Mouse (Mus musculus): ENCODE results near the gene Hs6st3.

Hs6st3 gene

DNA sequence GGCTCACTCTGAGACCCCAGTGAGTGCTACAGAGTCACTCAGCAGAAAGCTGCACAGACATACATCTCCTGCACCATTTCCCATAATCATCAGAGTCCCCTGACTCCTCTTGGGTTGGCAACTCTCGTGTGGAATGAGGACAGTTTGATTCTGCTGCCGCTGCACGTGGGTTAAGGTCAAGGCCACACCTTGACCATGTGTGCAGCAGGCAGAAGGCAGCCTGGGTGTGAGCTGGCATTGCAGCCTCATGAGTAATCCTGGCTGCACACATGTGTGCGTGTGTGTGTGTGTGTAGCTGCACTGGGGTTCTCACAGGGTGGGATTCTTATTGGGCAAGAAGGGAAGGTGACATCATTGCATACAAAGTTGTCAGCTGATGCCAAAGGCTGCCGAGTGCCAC lies 677.5 kb downstream of the Hs6st3 start:
- DNase-seq = no peak

DNA sequence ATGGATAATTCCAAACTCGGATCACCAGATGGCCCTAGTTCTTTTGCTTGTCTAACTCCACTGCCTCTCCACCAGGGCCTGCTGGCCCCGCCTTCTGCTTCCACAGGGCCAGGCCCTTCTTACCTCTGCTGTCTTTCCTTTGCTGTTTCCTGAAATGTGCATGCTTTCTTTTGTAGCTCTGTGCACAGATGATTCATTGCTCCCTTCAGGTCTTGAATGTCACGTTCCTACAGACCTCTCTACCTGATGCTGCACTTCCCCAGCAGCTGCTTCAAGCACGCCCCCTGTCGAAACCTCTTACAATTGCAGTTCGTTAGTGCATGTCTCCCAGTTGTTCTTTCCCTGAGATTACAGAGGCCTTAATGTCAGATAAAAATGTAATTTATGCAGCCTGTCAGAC lies 682.4 kb downstream of the Hs6st3 start:
- DNase-seq = no peak

- DNase-seq = no peak
These were observed 693.2 kb downstream of the Hs6st3 start for GRCm38 (mm10) chr14:119831165-119832011.

GRCm38 (mm10) chr14:119832012-119832325 lies 693.8 kb downstream of the Hs6st3 start:
- no peak for DNase-seq

DNA sequence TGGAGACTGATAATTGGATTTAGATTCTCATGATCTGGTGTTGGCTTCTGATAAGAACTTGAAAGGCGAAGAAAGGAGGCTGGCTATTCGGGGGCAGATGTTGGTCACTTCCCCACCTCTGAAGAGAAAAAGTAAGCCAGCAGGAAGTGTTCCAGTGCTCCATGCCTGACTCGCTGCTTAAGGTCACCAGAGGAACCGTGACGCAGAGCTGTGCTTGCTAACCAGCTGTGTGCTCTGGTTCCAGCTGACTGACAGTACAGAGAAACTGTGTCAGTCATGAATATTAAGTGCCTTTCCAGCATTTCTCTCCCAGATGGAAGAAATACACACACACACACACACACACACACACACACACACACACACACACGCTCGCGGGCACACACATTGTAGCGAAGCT lies 694.8 kb downstream of the Hs6st3 start:
- DNase-seq = no peak

DNA sequence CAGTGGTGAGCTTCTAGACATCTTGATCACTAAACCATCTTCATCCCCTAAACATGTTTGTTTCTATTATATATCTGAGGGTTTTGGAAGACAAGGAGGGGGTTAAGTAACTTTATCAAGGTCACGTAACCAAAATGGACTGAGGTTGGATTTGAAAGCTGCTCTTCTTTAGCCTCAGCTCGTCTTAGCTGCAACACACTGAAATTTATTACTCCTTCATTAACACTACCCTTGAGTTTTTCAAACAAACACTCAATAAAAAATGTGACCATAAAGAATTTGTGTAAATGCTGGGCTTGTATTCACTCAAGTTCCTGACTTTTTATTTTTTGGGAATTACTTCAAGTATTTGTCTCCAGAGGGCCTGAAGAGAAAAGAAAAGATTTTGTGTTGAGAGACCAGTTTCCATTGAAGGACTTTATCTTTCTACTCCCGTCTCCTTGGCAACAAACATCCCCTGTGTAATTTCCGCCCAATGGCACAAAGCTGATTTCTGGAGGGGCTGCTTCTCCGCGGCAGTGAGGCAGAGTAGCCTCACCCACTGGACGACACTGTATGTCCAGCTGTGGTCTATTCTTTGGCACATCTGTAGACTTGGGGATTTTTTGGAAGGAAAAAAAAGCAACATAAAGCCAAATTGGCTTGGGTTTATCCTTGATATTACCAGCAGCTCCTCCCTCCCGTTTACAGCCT lies 696.0 kb downstream of the Hs6st3 start:
- no peak for DNase-seq

GRCm38 (mm10) chr14:119836051-119836450 lies 697.9 kb downstream of the Hs6st3 start:
- DNase-seq = no peak

GRCm38 (mm10) chr14:119847540-119847939 lies 709.4 kb downstream of the Hs6st3 start:
- no peak for DNase-seq

DNA sequence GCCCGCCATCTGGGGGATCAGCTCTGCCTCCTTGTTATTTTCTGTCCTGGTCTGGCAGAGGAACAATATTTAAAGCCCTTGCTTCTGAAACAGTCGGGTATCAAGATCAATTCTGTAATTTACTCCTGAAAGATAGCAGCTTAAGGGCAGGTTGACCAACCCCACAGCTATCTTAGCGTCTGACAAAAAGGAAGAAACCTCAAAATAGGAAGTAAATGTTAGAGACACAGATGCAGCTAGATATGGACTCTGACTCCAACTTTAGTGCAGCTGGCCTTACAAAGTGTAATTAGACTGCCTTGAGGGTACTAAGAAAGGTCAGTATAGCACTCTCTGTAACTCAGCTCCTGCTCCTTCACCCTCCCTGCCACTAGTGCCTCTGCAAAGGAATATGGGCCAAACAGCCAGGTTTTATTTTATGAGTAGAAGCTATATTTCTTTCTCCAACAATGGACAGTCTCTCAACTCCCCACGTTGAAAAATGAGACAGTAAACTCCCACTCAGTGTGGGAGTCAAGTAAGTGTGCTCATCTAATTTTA lies 710.7 kb downstream of the Hs6st3 start:
- no peak for DNase-seq

DNA sequence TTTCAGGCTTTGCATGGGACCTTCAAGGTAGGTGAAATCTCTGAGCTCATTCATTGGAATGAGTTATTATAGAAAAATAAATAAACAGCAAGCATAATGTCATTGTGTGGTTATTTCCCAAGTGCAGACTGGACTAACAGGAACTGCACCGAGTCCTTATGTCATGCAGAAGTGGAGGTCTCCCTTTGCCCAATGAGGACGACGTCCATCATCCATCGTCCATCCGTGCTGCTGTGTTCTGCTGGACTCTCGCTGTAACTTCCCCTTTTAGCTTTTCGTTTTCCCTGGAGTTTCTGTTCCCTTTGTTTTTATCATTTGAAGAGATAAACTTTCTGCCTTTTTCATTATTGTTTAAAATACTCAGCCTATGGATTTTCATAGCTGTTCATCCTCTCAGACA lies 711.2 kb downstream of the Hs6st3 start:
- DNase-seq = no peak

DNA sequence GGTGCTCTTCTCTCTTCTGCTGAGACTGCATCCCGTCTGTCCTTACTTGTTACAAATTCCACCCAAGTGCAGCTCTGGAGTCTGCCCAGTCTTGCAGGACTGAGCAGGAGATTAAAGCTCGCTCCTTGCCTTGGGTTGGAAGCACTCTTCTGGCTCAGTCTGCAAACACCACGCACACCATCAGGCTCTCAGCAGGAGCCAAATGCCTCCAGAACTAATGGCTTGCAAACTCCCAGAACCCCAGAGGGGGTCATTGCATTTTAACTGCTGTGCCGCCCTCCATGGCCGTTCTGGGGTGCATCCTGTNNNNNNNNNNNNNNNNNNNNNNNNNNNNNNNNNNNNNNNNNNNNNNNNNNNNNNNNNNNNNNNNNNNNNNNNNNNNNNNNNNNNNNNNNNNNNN lies 714.0 kb downstream of the Hs6st3 start:
- DNase-seq = peak; percentile 12

- DNase-seq = no peak
These were observed 719.5 kb downstream of the Hs6st3 start for GRCm38 (mm10) chr14:119857338-119858291.

GRCm38 (mm10) chr14:119873617-119874016 lies 735.5 kb downstream of the Hs6st3 start:
- DNase-seq = no peak

DNA sequence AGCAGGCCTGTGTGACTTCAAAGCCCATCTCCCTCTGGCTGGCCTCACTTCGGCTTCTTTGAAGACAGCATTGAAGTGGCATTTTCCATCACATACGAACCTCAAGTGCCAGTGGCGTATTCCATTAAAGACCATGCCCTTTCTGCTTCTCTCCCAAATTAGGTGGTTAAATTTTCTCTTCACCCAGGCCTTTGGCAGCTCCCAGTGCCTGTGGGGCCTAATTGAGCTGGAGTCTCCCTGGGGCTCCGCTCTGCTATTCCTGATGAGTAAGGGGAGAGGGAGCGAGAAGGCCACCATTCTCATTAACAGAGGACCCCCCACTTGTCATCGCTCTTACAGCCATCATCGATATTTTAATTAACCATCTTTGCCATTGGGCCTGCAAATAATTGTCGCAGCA lies 754.8 kb downstream of the Hs6st3 start:
- DNase-seq = no peak

DNA sequence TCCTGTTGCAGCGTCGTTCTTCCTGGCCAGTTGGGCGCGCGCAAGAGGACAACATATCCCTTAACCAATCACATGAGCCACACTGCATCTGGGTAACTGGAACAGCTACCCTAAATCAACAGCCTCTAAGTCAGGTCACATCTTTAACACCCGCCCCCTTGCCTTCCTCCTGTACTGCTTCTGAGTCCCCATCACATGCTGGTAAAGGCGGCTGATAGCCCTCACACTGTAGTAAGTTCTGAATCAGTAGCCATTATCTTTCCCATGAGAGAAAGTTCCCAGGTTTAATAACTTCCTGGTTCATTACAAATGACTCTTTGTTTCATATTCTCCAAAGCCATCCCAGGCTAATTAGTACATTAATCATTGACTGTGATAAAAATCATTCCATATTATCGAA lies 757.0 kb downstream of the Hs6st3 start:
- no peak for DNase-seq

GRCm38 (mm10) chr14:119895765-119896465 lies 757.8 kb downstream of the Hs6st3 start:
- DNase-seq = no peak

DNA sequence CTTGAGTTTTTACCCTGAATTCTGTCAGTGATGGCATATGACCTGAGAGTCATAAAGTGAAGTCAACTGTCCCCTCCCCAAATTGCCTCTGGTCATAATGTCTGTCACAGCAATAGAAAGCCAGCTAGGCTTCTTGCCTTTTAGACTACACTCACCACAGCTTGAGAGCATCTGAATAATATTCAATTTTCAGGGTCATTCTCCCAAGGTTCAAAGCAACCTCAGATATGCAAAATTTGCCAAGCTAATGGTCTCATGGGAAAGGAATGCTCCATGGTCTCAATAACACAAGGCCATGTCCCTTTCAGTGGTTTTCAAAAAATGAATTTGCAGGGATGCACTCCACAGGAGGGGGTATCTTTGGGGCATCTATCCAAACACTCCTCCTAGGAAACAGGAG lies 764.3 kb downstream of the Hs6st3 start:
- no peak for DNase-seq

DNA sequence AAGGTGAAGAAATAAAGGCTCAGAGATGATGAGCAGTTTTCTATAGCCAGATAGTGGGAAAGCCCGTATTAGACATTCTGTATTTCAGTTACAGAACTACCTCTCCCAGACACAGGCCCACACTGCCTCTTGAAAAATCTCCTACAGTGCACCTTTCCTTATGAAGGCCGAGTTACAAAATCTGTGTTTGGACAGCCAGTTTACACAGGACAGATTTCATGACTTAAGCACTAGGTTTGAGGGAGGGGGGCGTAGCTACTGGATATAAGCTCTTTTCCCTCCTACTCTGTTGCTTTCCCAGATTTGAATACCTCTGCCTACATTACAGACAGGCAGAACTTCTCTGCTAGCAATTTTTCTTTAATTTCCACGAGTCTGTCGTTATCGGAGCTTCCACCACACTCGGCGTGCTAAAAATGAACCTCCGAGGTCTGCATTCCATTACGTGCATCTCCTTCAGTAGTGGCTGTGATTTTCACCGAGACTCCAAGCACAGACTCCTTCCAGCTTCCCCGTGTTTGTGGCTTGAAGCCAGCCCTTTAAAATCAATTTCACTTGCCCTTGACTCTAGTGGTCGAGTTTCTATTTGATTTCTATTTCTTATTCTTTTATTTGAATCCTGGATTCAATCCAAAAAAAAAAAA lies 770.0 kb downstream of the Hs6st3 start:
- no peak for DNase-seq

DNA sequence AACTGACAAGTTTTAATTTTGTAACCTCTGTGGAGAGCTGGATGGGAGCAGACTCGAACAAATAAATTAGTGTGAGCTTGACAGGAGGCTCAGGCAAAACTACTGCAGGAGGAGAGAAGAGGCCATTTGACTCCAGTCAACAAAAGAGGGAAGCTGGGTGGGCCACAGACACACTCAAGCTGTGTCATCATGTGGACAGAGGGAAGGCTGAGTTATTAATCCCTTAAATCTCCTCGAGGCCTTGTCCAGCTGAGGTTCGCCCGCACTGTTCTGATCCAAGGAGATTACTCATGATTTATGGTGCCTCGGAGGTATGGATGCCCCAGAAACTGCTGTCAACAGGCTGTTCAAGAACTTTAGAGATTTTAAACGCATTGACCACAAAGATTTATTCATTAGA lies 776.4 kb downstream of the Hs6st3 start:
- DNase-seq = no peak

GRCm38 (mm10) chr14:119918281-119919034 lies 780.3 kb downstream of the Hs6st3 start:
- DNase-seq = no peak

DNA sequence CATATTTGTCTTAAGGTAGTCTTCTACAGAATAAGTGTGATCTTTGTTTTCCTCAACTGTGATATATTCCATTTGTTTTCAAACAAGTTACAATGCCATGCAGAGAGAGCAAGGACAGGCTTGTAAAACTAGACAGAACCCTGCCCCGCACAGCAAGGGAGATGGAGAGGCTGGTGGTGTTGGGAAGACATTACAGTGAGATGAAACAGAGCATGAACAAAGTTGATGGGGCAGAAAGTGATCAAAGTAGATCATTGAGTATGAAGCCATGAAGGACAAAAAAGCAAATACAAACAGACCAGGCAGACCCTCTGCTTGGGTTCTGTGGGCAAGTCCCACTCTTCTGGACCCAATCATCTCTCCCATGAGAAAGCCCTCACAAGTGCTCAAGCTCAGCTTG lies 781.0 kb downstream of the Hs6st3 start:
- DNase-seq = no peak

Data from kidney, adult 18-20 months (tissue).